In genomic region chr13:93564091-93564490, GRCm38 (mm10) we compare ENCODE assay signal across 25 mouse cellular contexts.
"Had no signal": no experiment of that assay in that cellular context is flagged by ENCODE, and none has a peak within 500 bp of the region (broad histone marks: within the 10 kb centered on the region; RNA-seq: fewer than 3 reads in every experiment).

No protein-coding gene starts in this region.

- H3K27me3 ChIP-seq: heart, embryonic 13.5 days; heart, embryonic 15.5 days; hindbrain, embryonic 13.5 days; hindbrain, embryonic 15.5 days; kidney, embryonic 15.5 days; limb, embryonic 13.5 days; limb, embryonic 15.5 days; liver, embryonic 12.5 days had no signal

- DNase-seq: gastrocnemius, postnatal 14 days; gastrocnemius, postnatal 36 days; heart, postnatal 14 days; heart, postnatal 36 days; kidney, adult 11 months; kidney, adult 2 months; kidney, adult 9 months; kidney, postnatal 14 days; kidney, postnatal 36 days; layer of hippocampus, adult 9-11 months; layer of hippocampus, postnatal 36 days; left cerebral cortex, postnatal 4 days had no signal

- H3K9ac ChIP-seq: heart, embryonic 13.5 days; heart, embryonic 15.5 days; hindbrain, embryonic 13.5 days; hindbrain, embryonic 15.5 days; kidney, embryonic 15.5 days; limb, embryonic 13.5 days; limb, embryonic 15.5 days; liver, embryonic 12.5 days; liver, embryonic 14.5 days had no signal

- H3K36me3 ChIP-seq: heart, embryonic 13.5 days; heart, embryonic 15.5 days; hindbrain, embryonic 13.5 days; hindbrain, embryonic 15.5 days; kidney, embryonic 15.5 days; limb, embryonic 13.5 days; limb, embryonic 15.5 days; liver, embryonic 12.5 days had no signal

- ATAC-seq: hindbrain, postnatal 0 days; intestine, embryonic 16.5 days; liver, embryonic 12.5 days had no signal

- H3K4me2 ChIP-seq: heart, embryonic 11.5 days; heart, embryonic 13.5 days; heart, embryonic 15.5 days; hindbrain, embryonic 13.5 days; hindbrain, embryonic 15.5 days; kidney, embryonic 15.5 days; limb, embryonic 13.5 days; limb, embryonic 15.5 days; liver, embryonic 12.5 days had no signal

- H3K4me1 ChIP-seq: heart, embryonic 13.5 days; heart, embryonic 15.5 days; hindbrain, embryonic 13.5 days; hindbrain, embryonic 15.5 days; kidney, embryonic 15.5 days; limb, embryonic 13.5 days; limb, embryonic 15.5 days; liver, embryonic 12.5 days had no signal

- H3K27ac ChIP-seq: heart, embryonic 13.5 days; heart, embryonic 15.5 days; hindbrain, embryonic 13.5 days; hindbrain, embryonic 15.5 days; hindbrain, postnatal 0 days; kidney, embryonic 15.5 days; kidney, postnatal 0 days; limb, embryonic 13.5 days; limb, embryonic 15.5 days; liver, embryonic 12.5 days; liver, embryonic 14.5 days had no signal

- H3K9me3 ChIP-seq: heart, embryonic 13.5 days; heart, embryonic 15.5 days; hindbrain, embryonic 13.5 days; hindbrain, embryonic 15.5 days; kidney, embryonic 15.5 days; limb, embryonic 13.5 days; limb, embryonic 15.5 days; liver, embryonic 12.5 days had no signal

- H3K4me3 ChIP-seq: heart, embryonic 13.5 days; heart, embryonic 15.5 days; hindbrain, embryonic 13.5 days; hindbrain, embryonic 15.5 days; kidney, embryonic 15.5 days; limb, embryonic 13.5 days; limb, embryonic 15.5 days; liver, embryonic 12.5 days had no signal
